Mouse (Mus musculus): ENCODE measurements around the gene Slc33a1. TPM values are rescaled to one million over a fixed set of nuclear protein-coding genes. Genes with fewer than 3 reads are reported as not detected.

Slc33a1 gene
- 76.5 TPM for polyA plus RNA-seq (2014; fragmentation: Illumina TruSeq; extraction: RNeasy Lipid Tissue Mini Kit (QIAGEN cat#74804))

DNA sequence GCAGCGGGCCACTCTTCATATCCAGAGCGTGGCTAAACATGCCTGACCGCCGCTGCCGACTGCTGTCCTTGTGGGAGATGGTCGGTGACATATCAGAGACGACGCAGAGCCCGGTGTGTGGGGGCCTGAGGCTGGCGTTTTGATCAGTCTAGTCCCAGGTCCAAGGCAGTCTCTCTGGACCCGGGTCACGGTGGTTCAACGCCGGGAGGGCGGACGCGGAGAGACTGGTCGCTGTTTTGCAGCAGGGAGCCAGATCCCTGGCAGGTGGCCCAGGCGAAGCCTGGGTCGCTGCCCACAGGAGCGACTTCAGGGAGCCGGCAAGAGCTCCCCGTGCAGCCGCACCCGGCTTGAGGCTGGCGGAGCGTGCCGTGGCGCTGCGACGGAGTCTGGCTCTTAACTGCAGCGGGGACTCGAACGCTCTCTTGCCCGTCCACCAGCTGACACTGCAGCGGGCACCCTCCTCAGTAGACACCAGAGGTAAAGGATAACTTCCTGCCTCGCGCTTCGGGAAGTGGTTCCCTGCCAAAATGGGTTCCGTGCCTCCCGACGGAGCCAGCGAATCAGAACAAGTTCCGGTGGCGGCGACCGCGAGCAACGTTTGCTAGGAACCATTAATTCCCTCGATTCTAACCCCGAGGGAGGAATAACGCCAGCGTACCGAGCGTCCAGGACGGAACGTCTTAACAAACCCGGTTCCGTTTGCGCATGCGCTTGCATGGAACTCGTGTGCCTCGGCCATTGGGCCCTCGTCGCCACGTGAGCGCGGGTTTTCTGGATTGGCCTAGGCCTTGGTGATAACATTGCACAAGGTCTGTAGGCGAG is at the start of gene Slc33a1:
TSS of gene Slc33a1 (minus strand) at position 669 of the 822 bp plus-strand sequence.

DNA sequence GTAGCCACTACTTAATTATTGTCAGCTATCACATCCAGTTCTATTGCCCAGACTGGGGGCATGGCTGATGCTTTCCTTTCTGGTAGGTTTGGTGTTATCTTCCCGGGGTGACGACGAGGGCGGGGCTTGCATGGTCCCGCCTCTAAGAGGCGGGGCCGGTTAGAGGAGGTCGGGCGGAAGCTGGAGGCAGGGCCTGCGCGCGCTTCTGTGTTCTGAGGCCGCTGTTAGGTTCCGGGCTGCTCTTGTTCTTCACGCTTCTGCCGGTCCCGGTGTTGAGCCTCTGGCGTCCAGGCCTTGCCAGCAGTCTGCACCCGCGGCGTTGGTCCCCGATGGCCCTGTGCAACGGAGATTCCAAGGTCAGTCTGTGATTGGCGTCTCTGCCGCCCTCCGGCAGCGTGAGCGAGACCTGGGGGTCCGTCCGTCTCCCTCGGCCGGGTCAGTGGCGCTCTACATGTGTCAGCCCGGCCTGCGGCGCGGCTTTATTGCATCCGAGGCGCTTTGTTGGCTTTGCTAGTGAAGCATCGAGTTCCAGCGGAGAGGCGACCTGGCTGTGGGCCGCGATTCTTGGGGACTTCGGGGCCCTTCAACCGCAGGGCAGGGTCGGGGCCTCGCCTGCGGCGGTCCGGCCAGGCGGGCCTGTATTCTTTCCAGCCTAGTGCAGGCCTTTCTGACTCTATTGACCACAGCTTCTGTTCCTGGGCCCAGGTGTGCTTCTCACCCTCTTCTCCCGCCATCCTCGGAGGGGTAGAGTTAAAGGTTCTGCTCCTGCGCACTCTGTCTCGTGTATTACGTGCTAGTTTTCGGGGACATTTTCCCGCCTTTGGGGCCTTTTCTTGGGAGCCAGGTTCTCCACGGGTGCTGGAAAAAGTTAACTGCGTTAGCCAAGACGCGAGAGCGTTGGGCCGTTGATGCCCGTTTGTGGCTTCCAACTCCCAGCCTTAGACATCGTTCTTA is 11.7 kb upstream of the Slc33a1 start, which contains the start of gene Gmps:
TSS of gene Gmps (plus strand) at position 152 of the 954 bp plus-strand sequence.

DNA sequence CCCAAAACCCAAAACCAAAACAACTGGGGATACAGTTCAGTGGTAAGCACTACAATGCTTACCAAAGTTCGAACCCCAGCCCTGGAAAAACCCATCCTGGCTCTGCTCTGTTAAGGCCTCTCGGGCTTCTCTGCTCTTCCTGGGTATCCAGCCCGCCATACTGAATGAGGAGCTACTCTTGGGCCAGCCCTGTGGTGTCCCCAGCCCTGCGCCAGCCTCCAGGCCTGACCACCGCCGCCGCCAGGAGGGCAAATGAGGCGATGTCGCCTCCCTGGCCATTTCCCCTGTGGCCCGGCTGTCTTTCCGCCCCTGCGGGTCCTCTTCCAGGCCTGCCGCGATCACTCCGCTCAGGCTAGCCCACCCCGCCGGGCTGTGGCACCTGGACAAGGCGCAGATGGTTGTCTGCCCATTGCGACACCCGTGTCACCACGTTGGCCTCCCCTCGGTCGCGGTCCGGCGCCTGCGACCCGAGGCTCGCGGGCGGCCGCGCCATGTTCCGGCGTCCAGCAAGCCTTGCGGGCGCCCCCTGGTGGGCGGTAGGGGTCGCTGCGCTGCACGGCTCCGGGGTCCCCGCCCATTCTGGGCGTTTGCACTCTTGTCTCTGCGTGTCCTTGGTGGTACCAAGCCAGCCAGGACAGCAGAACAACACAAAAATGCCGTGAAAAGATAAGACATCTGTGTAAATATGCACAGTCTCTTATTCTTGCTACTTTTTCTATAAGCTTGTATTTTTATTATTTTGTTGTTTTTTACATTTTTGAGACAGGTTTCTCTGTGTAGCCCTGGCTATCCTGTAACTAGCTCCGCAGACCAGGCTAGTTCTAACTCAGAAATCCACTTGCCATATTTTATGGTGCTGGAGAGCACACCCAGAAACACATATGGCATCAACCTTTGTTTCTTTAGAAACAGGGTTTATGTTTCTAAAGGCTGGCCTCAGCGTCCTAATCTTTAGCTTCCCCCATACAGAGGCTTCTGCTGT is 35.4 kb downstream of the Slc33a1 start, which contains the start of gene E130311K13Rik:
TSS of gene E130311K13Rik (minus strand) at position 595 of the 982 bp plus-strand sequence.

DNA sequence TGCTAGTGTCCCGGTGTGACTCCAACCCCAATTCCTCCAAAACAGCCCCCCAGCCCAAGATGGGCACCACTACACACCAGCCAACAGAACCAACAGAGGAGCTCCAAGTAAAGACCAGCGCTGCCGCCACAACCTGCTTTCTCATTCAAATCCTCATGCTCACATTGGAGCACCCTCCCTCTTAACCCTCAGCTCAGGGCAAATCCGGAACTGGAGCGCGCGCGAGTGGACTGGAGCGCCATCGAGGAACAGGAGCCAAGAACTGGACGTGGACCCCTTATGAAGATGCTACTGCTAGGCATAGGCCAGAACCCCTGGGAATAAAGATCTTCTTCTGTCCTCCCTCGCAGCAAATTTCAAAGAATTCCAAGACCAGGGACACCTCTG is 65.3 kb downstream of the Slc33a1 start, which contains the start of gene Plch1:
TSS of gene Plch1 (minus strand) at position 164 of the 387 bp plus-strand sequence.

Other genes with a start within 250 kb of the Slc33a1 start
- gene Plch1, start 65.3 kb downstream of the Slc33a1 start, polyA plus RNA-seq (2014; fragmentation: Illumina TruSeq; extraction: RNeasy Lipid Tissue Mini Kit (QIAGEN cat#74804)): 13.6 TPM
- gene E130311K13Rik, start 35.3 kb downstream of the Slc33a1 start, polyA plus RNA-seq (2014; fragmentation: Illumina TruSeq; extraction: RNeasy Lipid Tissue Mini Kit (QIAGEN cat#74804)): 30.6 TPM
- gene Gmps, start 11.3 kb upstream of the Slc33a1 start, polyA plus RNA-seq (2014; fragmentation: Illumina TruSeq; extraction: RNeasy Lipid Tissue Mini Kit (QIAGEN cat#74804)): 93.7 TPM
- gene Vmn2r1, start 116.8 kb upstream of the Slc33a1 start, polyA plus RNA-seq (2014; fragmentation: Illumina TruSeq; extraction: RNeasy Lipid Tissue Mini Kit (QIAGEN cat#74804)): 0.14 TPM
- gene Vmn2r2, start 177.2 kb upstream of the Slc33a1 start, polyA plus RNA-seq (2014; fragmentation: Illumina TruSeq; extraction: RNeasy Lipid Tissue Mini Kit (QIAGEN cat#74804)): not detected